Mouse (Mus musculus) cerebellum, adult (tissue): ENCODE data around the gene Lig3.

Source experiments
- ATAC-seq: cut with Nextera tagmentation; 2 replicates; pipeline ENCODE4 v1.9.2; 2017; ENCODE audit warnings: mild to moderate bottlenecking, moderate library complexity, mixed read lengths; ENCODE audit not compliant: insufficient number of reproducible peaks, low FRiP score, low TSS enrichment

Gene Lig3

GRCm38 (mm10) chr11:82780983-82781903 lies at the start of gene Lig3:
Gene Lig3, plus strand, starts transcription at chr11:82781108.
- peak; percentile 95 for ATAC-seq

DNA sequence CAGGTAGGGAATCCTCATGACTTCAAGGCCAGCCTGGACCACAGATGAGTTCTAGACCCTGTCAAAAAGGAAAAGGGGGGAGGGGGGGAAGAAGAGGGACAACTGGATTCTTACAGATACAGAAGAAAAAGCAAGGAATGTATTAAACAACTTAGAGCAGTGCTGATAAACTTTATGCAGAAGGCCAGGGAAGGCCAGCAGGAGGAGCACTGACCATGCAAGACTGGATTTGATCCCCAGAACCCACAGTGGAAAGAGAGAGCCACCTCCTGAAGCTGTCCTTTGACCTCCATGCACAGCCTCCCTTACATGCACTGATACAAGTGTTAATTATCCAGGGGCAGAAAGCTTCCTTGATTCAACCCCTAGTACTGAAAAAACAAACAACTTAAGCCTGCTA lies 46.7 kb upstream of the Lig3 start:
- no peak for ATAC-seq

- ATAC-seq, result no peak
Observed at GRCm38 (mm10) chr11:82739006-82739405, 41.9 kb upstream of the Lig3 start.

DNA sequence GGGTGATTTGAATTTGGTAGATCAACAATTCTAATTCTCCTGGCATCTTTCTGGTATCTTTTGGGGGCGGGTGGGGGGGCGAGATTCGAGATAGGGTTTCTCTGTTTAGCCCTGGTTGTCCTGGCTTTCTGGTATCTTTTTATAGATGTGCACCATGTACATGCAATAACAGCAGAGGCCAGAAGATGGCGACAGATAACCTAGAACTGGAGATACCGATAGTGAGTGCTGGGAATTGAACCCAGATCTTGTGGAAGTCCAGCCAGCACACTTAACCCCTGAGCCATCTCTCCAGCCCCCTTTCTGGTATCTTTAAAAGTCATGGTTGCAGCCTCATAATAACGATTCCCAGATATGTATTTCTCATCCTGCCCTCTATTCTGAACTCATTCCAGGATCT lies 34.8 kb upstream of the Lig3 start:
- no peak for ATAC-seq

GRCm38 (mm10) chr11:82746857-82747366 lies 34.0 kb upstream of the Lig3 start:
- ATAC-seq, result no peak

- ATAC-seq, result no peak
Observed at GRCm38 (mm10) chr11:82752349-82753115, 28.4 kb upstream of the Lig3 start.

- no peak for ATAC-seq
Observed at GRCm38 (mm10) chr11:82755919-82756318, 25.0 kb upstream of the Lig3 start.

DNA sequence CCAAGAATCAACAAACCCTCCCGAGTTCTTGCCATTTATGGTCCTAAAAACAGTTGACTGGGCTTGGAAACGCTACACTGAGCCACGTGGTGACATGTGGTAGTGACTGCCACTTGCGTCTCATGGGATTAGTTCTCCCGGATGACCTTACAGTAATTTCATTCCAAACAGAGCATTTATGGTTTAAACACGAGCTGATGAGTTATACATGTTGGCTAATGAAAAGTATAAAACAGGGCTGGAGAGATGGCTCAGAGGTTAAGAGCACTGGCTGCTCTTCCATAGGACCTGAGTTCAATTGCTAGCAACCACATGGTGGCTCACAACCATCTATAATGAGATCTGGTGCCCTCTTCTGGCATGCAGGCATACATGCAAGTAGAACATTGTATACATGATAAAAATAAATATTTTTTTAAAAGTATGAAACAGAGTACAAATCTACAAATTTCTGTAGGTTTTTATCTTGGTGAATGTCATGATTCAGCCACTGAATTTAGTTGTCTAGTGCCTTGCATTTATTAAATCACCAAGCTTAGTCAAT lies 18.6 kb upstream of the Lig3 start:
- no peak for ATAC-seq

DNA sequence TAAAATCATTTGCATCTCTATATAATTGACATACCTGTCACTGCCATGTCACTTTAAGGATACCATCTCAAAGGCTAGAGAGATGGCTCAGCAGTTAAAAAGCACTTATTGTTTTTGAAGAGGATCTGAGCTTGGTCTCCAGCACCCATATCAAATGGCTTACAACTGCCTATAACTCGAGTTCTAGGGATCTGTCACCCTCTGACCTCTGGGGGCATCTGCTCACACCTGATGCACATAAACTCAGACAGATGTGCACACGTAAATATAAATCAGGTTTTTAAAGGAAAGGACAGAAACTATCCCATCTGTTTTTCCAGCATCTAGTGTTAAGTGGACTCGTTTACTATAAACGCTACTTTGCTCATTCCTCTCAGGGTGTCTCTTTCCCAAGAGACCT lies 17.6 kb upstream of the Lig3 start:
- ATAC-seq, result no peak

DNA sequence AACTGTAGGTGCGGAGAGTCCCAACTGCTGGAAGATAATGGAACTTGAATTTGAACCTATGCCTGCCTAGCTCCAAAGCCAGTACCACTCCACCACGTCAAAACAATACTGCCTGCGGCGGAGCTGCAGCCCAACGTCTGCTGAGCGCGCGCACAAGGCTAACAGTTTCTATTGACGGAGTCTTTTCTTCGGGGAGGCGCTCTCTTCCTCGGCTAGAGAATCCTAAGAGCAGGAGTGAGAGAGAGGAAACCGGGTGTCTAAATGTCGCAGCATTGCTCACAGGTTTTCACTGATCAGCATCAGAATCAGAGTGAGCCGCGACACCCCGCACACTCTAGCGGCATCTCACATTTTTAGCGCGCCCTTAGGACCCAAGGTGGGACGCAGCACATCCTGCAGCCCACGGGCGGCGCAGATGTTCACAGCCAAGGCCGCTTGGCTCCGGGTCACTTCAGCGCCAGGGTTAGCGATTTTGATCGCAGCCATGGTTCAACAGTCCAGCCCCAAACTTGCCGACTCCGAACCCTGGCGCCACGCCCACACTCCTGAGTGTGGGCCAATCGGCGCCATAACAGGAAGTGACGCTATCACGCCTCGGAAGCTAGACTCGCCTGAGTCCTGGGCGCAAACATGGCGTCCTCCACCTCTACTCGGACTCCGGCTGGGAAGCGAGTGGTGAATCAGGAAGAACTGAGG lies 17.0 kb upstream of the Lig3 start, which contains the start of the genes Cct6b and Zfp830:
TSS of gene Cct6b (minus strand) at position 580 of the 696 bp plus-strand sequence.
TSS of gene Zfp830 (plus strand) at position 604 of the 696 bp plus-strand sequence.
- peak; percentile 97 for ATAC-seq

DNA sequence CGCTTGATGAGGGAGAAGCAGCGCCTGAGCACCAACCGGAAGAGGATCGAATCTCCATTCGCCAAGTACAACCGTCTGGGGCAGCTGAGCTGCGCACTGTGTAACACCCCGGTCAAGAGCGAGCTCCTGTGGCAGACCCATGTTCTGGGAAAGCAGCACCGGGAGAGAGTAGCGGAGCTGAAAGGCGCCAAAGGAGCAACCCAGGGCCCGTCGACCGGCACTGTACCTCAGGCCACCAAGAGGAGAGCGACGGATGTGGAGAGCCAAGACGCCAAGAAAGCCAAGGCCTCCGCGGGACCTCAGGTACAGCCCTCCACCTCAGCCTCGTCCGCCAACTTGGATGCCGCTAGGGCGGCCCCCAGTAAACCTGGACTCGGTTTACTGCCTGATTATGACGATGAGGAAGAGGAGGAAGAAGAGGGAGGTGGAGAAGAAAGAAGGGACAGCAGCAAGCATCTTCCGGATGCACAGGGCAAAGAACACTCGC lies 16.4 kb upstream of the Lig3 start:
- ATAC-seq, result peak; percentile 68; the same call in 1 of the 2 replicates

- no peak for ATAC-seq
Observed at GRCm38 (mm10) chr11:82780134-82780533, 774 bp upstream of the Lig3 start.

DNA sequence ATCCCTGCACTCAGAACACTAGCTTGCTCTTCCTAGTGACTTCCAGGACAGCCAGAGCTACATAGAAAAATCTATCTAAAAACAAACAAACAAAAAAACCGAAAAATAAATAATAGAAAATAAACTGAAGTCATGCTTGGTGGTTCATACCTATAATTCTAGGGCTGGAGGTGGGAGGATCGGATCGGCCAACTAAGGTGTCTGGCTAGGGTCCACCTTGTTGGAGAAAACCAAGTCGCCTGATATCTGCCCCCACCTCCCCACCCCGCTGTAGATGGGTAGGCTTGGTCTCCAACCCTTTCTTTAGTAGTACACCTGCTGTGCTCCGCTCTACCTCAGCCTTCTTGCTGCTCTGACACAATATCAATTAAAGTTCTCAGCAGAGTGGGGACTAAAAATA lies 1.3 kb downstream of the Lig3 start:
- no peak for ATAC-seq

- ATAC-seq, result no peak
Observed at GRCm38 (mm10) chr11:82783453-82783852, 2.5 kb downstream of the Lig3 start.

DNA sequence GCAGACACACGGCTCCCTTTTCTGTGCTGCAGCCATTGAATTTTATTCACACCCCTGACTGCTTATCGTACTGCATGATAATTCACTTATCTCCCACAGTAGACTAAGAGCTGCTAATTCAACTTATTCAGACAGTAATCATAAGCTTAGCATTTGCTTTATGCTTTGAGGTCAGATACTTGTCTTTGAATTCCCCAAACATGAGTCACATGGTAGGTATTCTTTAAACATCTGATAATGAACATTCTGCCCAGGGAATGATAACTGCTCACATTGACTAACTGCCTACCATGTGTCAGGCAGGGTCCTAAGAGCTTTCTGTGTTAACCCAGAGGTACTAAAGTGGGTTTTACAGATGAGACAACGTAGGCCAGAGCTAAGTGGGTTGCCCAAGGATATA lies 25.7 kb downstream of the Lig3 start:
- no peak for ATAC-seq

- ATAC-seq, result no peak
Observed at GRCm38 (mm10) chr11:82807370-82807769, 26.5 kb downstream of the Lig3 start.

GRCm38 (mm10) chr11:82808485-82808884 lies 27.6 kb downstream of the Lig3 start:
- no peak for ATAC-seq

DNA sequence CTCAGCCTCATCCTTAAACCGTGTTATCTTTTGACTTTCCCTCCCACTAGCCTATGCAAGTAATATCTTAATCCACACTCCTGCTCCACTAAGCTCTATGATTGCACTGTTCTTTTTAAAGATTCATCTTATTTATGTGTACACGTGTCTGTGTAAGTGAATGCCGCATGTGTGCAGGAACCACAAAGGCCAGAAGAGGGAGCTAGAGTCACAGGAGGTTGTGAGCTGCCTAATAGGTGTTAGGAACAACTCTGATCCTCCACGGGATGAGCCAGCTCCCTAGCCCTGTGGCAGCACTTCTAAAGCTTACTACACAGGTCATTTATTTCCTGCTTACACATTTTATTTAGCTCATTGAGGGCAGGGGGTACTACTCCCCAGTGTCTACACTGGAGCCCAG lies 38.4 kb downstream of the Lig3 start:
- no peak for ATAC-seq

- no peak for ATAC-seq
Observed at GRCm38 (mm10) chr11:82820788-82821456, 40.0 kb downstream of the Lig3 start.
